Mouse (Mus musculus) monocyte, adult 59 days (primary cell): ENCODE measurements around the gene Itgav. TPM values are rescaled to one million over a fixed set of nuclear protein-coding genes. Genes with fewer than 3 reads are reported as not detected.

ENCODE experiments used
- total RNA-seq, 2 experiments: library from RNA; stranded (reverse); gene quantifications; one replicate each; pipeline ENCODE4 v1.2.4; 2023

Gene Itgav
- total RNA-seq: 100 to 1,000 TPM; 116 to 131 TPM

DNA sequence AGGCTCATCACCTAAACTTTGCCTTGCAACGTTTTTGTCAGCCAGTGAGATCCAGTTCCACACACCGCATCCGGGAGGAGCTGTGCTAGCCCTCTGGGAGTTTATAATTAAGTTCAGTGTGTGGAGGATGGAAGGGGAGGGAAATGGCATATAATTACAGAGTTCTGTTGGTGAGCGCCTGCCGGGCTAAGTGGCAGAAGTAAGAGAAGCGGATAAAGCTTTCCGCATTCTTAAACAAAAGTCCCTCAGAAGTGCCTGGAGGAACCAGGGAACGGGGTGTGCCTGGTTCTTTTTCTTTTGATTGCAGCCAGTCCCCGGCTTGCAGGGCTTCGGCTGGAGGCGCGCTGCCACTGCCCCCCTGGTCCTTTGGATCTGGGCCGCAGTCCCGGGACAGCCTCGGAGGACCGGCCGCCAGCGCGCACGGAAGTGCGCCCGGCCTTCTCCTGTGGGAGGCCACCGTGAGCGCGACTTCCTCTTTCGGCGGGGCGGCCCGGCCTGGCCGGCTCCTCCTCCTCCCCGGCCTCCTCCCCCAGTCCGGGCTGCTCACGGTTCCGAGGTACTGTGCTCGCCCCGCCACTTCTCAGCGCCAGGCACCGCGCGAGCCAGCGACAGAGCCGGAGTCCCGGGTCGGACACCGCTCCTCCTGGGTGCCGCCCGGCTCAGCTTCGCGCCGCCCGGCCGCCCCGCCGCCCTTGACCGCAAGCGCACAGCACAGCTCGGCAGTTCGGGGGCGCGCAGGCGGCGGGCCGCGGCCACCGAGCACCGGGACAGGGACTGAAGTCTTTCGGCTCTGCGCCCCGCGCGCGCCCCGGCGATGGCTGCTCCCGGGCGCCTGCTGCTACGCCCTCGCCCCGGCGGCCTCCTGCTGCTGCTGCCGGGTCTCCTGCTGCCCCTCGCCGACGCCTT lies at the start of gene Itgav:
TSS of gene Itgav (plus strand) at position 477 of the 906 bp plus-strand sequence.

DNA sequence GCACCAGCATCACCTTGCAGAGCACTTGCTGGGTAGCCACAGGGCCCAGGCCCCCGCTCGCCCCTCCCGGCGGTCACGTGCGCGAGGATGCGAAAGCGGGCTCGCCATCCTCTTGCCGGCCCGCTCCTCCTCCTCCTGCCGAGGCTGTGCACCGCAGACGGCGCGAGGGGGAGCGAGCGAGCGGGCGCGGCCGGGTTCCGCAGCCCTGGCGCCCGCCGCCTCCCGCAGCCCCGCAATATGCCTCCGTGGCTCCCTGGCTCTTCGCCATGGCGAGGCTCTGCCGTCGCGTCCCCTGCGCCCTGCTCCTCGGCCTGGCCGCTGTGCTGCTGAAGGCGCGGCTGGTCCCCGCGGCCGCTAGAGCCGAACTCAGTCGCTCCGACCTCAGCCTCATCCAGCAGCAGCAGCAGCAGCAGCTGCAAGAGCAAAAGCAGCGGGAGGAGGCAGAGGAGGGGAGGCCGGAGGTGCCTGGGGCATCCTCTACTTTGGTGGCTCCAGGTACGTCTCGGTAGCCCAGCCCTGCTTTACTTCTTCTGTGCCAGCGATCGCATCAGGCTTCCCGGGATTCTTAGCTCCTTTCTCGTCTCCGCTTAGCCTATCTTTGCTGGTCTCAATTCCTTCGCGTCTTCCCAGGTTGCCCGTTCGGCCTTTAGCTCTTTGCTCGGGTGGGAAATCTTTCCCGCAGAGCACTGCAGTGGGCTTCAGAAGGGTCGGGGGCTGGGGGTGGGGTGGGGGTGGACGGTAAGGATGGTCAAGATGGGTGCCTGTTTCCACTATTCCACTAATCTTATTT lies 88.5 kb downstream of the Itgav start, which contains the start of gene Fam171b:
TSS of gene Fam171b (plus strand) at position 154 of the 790 bp plus-strand sequence.

Other genes starting within 250 kb of the Itgav start
- 10 to 100 TPM; 60.4 to 77.3 TPM for gene Zc3h15, start 80.0 kb upstream of the Itgav start, total RNA-seq
- gene Fam171b, start 88.2 kb downstream of the Itgav start, total RNA-seq: under 1 TPM; 0.10 to 0.12 TPM
- gene Zswim2, start 216.8 kb downstream of the Itgav start, total RNA-seq: not detected
- 1 to 10 TPM; 1.6 TPM for gene Gm13698, start 231.3 kb downstream of the Itgav start, total RNA-seq
- gene Gm13693, start 237.1 kb downstream of the Itgav start, total RNA-seq: 1 to 10 TPM; 1.6 TPM
- gene Gm13695, start 242.9 kb downstream of the Itgav start, total RNA-seq: 1 to 10 TPM in 1 of 2 experiments, not detected in 1; 1.6 TPM
- gene Gm13696, start 248.7 kb downstream of the Itgav start, total RNA-seq: 1 to 10 TPM; 1.6 TPM